Mouse (Mus musculus): ENCODE measurements around the gene Tec. TPM values are rescaled to one million over a fixed set of nuclear protein-coding genes. Genes with fewer than 3 reads are reported as not detected.

Gene Tec
- polyA plus RNA-seq, 2 experiments from 2014 or later, result 10.1 to 10.6 TPM

DNA sequence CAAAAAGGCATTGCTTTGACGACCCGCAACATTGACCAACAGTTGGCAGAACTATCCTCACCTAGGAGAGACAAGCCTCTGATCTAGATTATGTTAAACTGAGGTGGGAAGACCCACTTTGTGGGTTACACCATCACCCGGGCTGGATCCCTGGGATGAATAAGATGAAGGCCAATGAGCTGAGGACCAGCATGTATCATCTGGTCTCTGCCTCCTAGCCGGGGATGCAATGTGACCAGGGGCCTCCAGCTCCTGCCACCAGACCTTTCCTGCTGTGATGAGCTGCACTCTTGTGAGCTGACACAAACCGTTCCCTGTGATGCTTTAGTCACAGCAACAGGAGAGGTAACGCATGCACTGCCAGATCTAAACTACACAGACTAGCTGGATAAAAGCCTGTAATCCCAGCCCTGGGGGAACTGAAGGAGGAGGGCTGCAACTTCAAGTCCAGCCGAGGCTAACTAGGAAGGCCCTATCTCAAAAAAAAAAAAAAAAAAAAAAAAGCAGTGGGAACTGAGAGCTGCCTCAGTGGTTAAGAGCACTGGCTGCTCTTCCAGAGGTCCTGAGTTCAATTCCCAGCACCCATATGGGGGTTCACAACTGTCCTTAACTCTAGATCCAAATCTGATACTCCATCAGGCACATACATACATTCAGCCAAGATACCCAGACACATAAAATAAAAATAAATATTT, 15.8 kb downstream of the Tec start:
- ATAC-seq, result no peak

DNA sequence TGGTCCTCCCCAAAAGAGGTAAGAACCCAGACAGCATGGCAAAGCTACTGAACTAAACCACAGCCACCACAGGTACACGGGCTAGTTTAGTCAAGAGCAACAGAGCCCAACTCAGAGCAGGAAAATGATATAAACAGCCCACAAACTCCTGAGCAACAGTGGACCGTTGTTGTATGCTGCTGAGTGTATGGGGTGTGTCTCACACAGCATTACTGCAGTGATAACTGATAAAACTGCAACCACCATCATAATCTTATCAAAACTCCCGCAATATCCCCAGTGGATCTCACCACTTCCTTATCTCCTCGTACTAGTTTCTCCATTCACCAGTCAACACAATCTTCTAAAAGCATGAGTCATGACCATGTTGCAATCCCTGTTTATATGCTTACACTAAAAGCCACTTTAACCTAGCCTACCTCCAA, 16.6 kb downstream of the Tec start:
- ATAC-seq, result no peak

DNA sequence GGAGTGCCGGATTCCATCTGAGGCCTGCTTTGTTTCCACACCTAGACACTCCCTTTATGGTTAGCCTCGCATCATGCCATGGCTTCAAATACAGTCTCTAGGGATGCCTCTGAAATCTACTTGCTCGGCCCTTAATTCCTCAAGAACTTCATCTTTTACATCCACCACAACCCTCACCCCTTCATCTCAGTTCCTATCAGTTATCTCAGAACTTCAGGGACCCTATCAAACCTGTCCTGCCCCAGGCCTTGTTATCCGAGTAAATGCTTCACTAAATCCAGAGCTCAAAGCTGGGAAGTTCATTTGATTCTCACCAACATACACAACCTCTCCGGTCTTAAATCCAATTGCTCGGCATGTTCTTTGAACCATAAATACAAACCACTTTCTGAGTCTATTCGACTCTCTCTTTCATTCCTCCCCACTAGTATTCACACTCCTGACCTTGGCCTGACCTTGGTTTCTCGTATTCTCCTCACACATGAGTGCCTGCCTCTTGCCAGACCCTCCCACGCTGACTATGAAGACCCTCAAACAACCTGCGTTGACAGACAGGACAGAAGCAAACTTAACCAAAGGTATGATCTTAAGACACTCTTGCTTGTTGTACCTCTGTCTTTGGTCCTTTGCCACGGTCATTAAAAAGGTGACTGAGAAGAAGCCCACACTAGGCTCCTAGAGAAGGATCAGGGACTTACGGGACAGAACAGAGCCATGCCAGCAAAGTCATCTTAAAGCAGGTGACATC, 17.2 kb downstream of the Tec start:
- no peak for ATAC-seq

GRCm38 (mm10) chr5:72848889-72849435, 19.3 kb downstream of the Tec start:
- ATAC-seq, result no peak

DNA sequence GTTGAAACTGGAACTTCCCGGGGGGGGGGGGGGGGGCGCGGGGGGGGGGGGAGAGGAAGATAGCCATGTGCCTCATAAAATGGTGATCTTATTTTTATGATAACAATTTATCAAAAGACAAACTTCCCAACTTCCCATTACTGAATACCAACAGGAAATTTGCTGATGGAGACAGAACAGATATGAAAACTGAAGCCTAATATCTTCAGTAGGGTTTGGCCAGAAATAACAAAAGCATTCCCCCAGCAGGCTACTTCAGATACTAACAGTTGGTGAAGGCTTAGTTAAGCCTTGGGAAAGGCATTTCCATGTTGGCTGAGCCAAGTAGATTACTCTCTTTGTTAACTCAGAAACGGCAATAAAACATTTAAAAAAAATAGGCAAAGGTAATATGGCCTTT, 21.6 kb downstream of the Tec start:
- ATAC-seq, result no peak

- no peak for ATAC-seq
These were observed 22.2 kb downstream of the Tec start for GRCm38 (mm10) chr5:72845928-72846630.

DNA sequence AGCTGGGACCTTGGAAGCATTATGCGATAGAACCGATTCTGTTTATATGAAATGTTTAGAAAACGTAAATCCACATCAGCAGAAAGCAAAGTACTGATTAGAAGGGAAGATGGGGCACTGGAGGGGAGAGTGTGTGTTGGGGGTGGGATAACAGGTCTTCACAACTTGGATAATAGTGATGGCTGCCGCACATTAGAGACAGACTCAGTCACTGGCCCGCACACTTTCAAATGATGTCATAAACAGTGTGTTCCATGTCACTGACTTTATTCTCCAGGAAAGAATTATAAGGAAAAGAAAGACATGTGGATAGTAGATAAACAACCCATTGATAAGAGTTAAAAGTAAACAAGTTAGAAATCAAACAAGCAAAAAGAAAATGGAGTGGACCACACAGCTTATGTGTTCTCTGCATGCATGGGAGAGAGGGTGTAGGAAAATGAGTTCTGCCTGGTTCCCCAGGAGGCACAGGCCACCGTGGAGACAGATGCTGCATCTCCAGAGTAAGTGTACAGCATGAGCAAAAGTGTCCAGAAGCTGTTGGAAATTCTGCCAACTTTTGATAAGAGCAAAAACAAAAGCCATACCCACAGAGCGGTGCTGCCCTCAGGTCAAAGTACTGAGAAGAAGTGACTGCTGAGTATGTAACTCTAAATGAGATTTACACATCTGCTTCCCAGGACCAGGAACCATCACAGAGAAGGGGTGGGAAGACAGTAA, 23.3 kb downstream of the Tec start:
- no peak for ATAC-seq

- ATAC-seq, result no peak
These were observed 24.0 kb downstream of the Tec start for GRCm38 (mm10) chr5:72844294-72844693.

DNA sequence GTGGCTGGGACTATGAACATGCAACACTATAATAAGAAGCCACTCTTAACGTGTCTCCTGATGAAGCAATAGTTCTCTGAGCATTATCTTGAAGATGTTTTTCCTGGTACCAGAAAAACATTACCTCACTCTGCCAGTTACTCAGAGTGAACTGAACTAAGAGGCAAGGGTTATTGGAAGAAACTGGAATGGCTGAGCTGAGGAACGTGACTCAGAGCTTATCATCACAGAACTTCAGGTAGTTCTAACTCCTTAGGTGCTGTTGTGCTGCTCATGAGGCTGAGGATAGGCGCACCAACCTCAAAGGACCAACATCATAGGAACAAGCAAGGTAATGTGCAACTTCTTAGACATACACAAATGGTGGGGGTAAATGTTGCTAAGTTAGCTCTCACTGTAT, 28.6 kb downstream of the Tec start:
- ATAC-seq, result no peak

- ATAC-seq, result no peak
These were observed 29.3 kb downstream of the Tec start for GRCm38 (mm10) chr5:72838976-72839375.

GRCm38 (mm10) chr5:72835656-72836055, 32.6 kb downstream of the Tec start:
- no peak for ATAC-seq

- ATAC-seq, result no peak
These were observed 35.1 kb downstream of the Tec start for GRCm38 (mm10) chr5:72832904-72833765.

DNA sequence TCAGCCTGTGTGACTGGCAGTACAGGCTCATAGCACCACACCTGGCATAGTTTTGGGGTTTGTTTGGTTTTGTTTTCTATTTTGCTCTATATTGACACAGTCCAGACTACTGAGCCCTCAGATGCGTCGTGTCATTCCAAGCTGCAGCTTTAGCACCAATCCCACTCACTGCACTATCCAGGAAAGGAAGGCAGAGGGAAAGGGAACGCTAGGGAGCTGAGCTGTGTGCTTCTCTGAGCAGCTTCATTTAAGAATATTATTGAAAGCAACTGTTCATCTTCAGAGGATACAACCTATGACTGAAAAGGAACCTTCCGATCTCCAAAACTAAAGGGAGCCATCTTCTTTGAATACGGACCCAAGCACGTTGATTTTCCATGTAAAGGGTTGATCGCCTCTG, 36.1 kb downstream of the Tec start:
- no peak for ATAC-seq

GRCm38 (mm10) chr5:72830988-72831610, 37.2 kb downstream of the Tec start:
- no peak for ATAC-seq

DNA sequence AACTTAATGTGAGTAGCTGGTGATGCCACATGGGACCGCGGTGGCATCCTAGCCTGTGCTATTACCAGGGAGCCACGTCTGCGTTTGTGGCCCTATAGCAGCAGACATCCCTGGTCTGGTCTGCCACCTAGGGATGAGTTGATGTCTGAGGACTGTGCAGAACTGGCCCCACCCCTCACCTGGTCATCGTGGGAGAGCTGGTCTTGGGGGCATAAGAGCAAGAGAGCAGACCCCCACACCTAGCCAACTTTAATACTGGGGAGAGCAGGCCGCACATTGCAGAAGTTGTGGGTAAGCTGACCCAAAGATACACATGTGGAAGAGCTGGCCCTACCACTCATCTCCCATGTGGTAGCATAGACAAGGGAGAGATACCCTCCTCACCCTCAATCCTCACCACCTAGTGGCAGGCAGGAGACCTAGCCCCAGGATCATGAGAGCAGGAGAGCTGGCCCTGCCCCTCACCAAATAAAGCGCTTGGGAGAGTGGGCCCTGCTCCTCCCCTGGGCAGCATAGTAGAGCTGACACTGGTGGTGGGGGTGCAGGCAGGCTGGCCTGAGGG, 38.7 kb downstream of the Tec start:
- no peak for ATAC-seq

- ATAC-seq, result no peak
These were observed 39.9 kb downstream of the Tec start for GRCm38 (mm10) chr5:72828401-72828800.

GRCm38 (mm10) chr5:72827435-72827834, 40.8 kb downstream of the Tec start:
- ATAC-seq, result no peak

- no peak for ATAC-seq
These were observed 41.8 kb downstream of the Tec start for GRCm38 (mm10) chr5:72826445-72826844.

- ATAC-seq, result no peak
These were observed 47.6 kb downstream of the Tec start for GRCm38 (mm10) chr5:72820651-72821050.

GRCm38 (mm10) chr5:72820036-72820640, 48.1 kb downstream of the Tec start:
- no peak for ATAC-seq

All from activated CD4-positive, CD25-positive, alpha-beta regulatory T cell, adult 4 months (primary cell).